Mouse (Mus musculus) Patski (cell line): ENCODE data around the gene Vmn1r158. TPM values are rescaled to one million over a fixed set of nuclear protein-coding genes. Genes with fewer than 3 reads are reported as not detected.
"Not testable (repeated sequence)": the region's sequence is repeated elsewhere in the genome, so short reads cannot be mapped to it uniquely, and the experiment has no call there.

ENCODE experiments used
- ATAC-seq: fragments of 100-300 bp; one replicate; pipeline ENCODE4 v1.8.0; 2021
- CTCF ChIA-PET: fragments of 350-600 bp; sonication (Branson Sonifier 250); formaldehyde crosslinking; loops from one replicate; lab custom pipeline; 2022; ENCODE audit warnings: inconsistent platforms; lab: Charles Lee
- POLR2A ChIA-PET: fragments of 350-600 bp; sonication (Branson Sonifier 250); formaldehyde crosslinking; loops from one replicate; lab custom pipeline; 2022; ENCODE audit warnings: antibody characterized with exemption, inconsistent platforms; lab: Charles Lee
- DNase-seq: peaks from one replicate; pipeline ENCODE4 v3.0.0-alpha.2; 2011; ENCODE audit warnings: low read depth, low spot score
- H3K27me3 ChIP-seq: fragments of 371-371 bp; one replicate; pipeline ENCODE4 v1.5.1; 2021
- in situ Hi-C: fragments of 300-500 bp; cut with MboI; formaldehyde crosslinking; loops from 3 replicates; pipeline ENCODE4 v1.11.1; 2018; ENCODE audit warnings: low pct_unique_long_range_greater_than_20kb, mixed read lengths
- polyA plus RNA-seq: library from polyadenylated mRNA; unstranded; gene quantifications from one replicate; pipeline ENCODE4 v1.2.3, GENCODE M21; 2021

The Vmn1r158 gene
- polyA plus RNA-seq = not detected

DNA sequence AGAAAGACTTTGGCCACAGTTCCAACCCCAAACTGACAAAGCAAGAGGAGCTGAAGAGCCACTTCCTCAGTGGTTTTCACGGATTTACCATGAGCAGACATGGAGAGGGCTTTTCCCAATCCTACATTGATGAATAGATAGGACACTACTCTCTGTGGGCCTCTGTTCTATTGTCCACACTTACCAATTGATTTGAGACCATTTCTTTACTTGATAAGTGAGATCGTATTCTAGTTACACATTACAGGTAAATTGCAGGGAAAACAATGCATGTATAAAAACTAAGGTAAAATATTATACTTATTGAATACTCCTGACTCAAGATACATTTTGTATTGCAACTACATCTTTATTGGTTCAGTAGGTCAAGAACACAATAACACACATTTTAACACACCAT lies at the start of gene Vmn1r158:
TSS of gene Vmn1r158 (minus strand) at position 101 of the 400 bp plus-strand sequence.
- ATAC-seq, DNase-seq, CTCF ChIA-PET, in situ Hi-C loops, H3K27me3 ChIP-seq, POLR2A ChIA-PET: not testable (repeated sequence)

GRCm38 (mm10) chr7:22775981-22776380 lies 14.6 kb downstream of the Vmn1r158 start:
- POLR2A ChIA-PET, in situ Hi-C loops, CTCF ChIA-PET, ATAC-seq, DNase-seq, H3K27me3 ChIP-seq: not testable (repeated sequence)

GRCm38 (mm10) chr7:22761397-22761796 lies 29.2 kb downstream of the Vmn1r158 start, which contains the start of gene Vmn1r157:
TSS of gene Vmn1r157 (plus strand) at chr7:22761697.
- in situ Hi-C loops, POLR2A ChIA-PET: not testable (repeated sequence)

More at GRCm38 (mm10) chr7:22761397-22761796, 29.2 kb downstream of the Vmn1r158 start, which contains the start of gene Vmn1r157:
- CTCF ChIA-PET, DNase-seq, H3K27me3 ChIP-seq, ATAC-seq: not testable (repeated sequence)

Other genes with a start within 250 kb of the Vmn1r158 start
- not detected for gene Gm4201, start 225.4 kb downstream of the Vmn1r158 start, polyA plus RNA-seq
- gene Gm4565, start 202.7 kb downstream of the Vmn1r158 start, polyA plus RNA-seq = not detected
- gene Vmn1r155, start 132.8 kb downstream of the Vmn1r158 start, polyA plus RNA-seq = not detected
- not detected for gene Gm8693, start 98.5 kb downstream of the Vmn1r158 start, polyA plus RNA-seq
- gene Gm4567, start 71.1 kb downstream of the Vmn1r158 start, polyA plus RNA-seq = not detected
- not detected for gene Vmn1r157, start 29.1 kb downstream of the Vmn1r158 start, polyA plus RNA-seq
- not detected for gene Vmn1r159, start 52.8 kb upstream of the Vmn1r158 start, polyA plus RNA-seq
- gene Vmn1r160, start 80.4 kb upstream of the Vmn1r158 start, polyA plus RNA-seq = not detected
- not detected for gene Gm4214, start 193.9 kb upstream of the Vmn1r158 start, polyA plus RNA-seq
- not detected for gene Gm4216, start 229.1 kb upstream of the Vmn1r158 start, polyA plus RNA-seq